Mouse (Mus musculus) gonadal fat pad, adult 2 months (tissue): Measurements from ENCODE around the gene Pakap. TPM values are rescaled to one million over a fixed set of nuclear protein-coding genes. Genes with fewer than 3 reads are reported as not detected.

ENCODE experiments used
- DNase-seq: peaks from one replicate; pipeline ENCODE4 v3.0.0-alpha.2; 2012; ENCODE audit warnings: low read depth
- polyA plus RNA-seq: library from polyadenylated mRNA; depleted of rRNA; stranded (reverse); fragments of >200 nt; gene quantifications from 2 replicates; pipeline ENCODE4 v1.2.3, GENCODE M21; 2012

Gene Pakap
- polyA plus RNA-seq, 1 experiment, result 3.7 TPM

GRCm38 (mm10) chr4:57764392-57764791 lies 196.4 kb downstream of the Pakap start:
- no peak for DNase-seq

GRCm38 (mm10) chr4:57764926-57765325 lies 196.9 kb downstream of the Pakap start:
- no peak for DNase-seq

GRCm38 (mm10) chr4:57765806-57766205 lies 197.8 kb downstream of the Pakap start:
- DNase-seq, result no peak

- DNase-seq, result no peak
Observed at GRCm38 (mm10) chr4:57769007-57769406, 201.0 kb downstream of the Pakap start.

GRCm38 (mm10) chr4:57770185-57770823 lies 202.3 kb downstream of the Pakap start:
- DNase-seq, result no peak

- DNase-seq, result no peak
Observed at GRCm38 (mm10) chr4:57771558-57772219, 203.7 kb downstream of the Pakap start.

- no peak for DNase-seq
Observed at GRCm38 (mm10) chr4:57772851-57773510, 205.0 kb downstream of the Pakap start.

- DNase-seq, result no peak
Observed at GRCm38 (mm10) chr4:57774517-57774916, 206.5 kb downstream of the Pakap start.

GRCm38 (mm10) chr4:57775582-57775981 lies 207.6 kb downstream of the Pakap start:
- DNase-seq, result no peak

- no peak for DNase-seq
Observed at GRCm38 (mm10) chr4:57780403-57780802, 212.4 kb downstream of the Pakap start.

GRCm38 (mm10) chr4:57780833-57781641 lies 213.1 kb downstream of the Pakap start:
- no peak for DNase-seq

- DNase-seq, result no peak
Observed at GRCm38 (mm10) chr4:57781994-57782393, 214.0 kb downstream of the Pakap start.

GRCm38 (mm10) chr4:57782549-57783390 lies 214.8 kb downstream of the Pakap start:
- DNase-seq, result no peak

GRCm38 (mm10) chr4:57783391-57783770 lies 215.4 kb downstream of the Pakap start:
- no peak for DNase-seq

GRCm38 (mm10) chr4:57783853-57784600 lies 216.0 kb downstream of the Pakap start:
- peak; percentile 24 for DNase-seq

- no peak for DNase-seq
Observed at GRCm38 (mm10) chr4:57788709-57789108, 220.7 kb downstream of the Pakap start.

- no peak for DNase-seq
Observed at GRCm38 (mm10) chr4:57789118-57789517, 221.1 kb downstream of the Pakap start.

GRCm38 (mm10) chr4:57793989-57794388 lies 226.0 kb downstream of the Pakap start:
- DNase-seq, result no peak

- no peak for DNase-seq
Observed at GRCm38 (mm10) chr4:57794547-57794946, 226.6 kb downstream of the Pakap start.

GRCm38 (mm10) chr4:57797548-57798285 lies 229.7 kb downstream of the Pakap start:
- DNase-seq, result no peak
